Mouse (Mus musculus): Measurements from ENCODE around the gene Kcnma1. TPM values are rescaled to one million over a fixed set of nuclear protein-coding genes. Genes with fewer than 3 reads are reported as not detected.

Kcnma1 gene
- polyA plus RNA-seq, 1 experiment from 2014 or later = 0.31 TPM

DNA sequence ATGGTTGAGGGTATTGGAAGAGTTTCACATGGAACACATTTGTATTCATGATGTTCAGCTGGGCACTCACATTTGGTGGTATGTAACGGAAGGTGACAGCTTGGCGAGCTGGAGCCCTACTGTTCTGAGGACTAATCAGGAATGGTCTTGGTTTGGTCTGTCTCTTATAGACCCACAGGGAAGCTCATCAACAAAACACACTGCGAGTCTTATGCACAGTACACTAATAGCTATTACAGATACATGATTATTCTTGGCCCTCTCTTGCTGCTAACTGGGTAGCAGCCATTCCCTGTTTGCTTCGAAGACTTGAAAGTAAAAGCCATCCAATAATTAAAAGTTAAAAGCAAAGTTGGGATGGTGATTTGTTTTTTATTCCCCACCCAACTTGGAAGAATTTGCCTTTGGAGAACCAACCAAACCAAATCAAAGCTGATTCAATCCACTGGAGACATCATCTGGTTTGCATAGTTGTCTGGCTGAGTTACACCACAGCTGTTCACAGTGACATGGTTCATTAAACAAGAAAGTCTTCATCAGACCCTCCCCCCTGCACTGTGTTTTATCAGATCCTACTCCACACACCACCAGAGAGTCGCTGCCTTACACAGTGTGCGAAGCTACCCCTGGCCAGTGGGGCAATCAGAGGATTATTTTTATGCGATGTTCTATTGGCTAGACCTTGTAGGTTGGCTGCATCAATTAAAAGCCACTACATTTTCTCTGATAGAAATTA, 299.7 kb downstream of the Kcnma1 start:
- H3K27ac ChIP-seq (replicated peaks in 1 of 2; ENCODE audit: control insufficient read depth in 1 of 2, insufficient read depth in 1 of 2, low read depth in 2 of 2, low read length in 2 of 2) = no peak overlapping the region
- no peaks in the 10 kb centered on the region for H3K4me1 ChIP-seq (ENCODE audit: control insufficient read depth in 2 of 2, insufficient read depth in 2 of 2, low read length in 2 of 2)
- 85% methylated on average over 7 of the region's 7 CpGs for WGBS
- no peak for ATAC-seq (ENCODE audit: insufficient number of reproducible peaks, insufficient read depth, low FRiP score, low read depth)
- no peak overlapping the region for H3K4me2 ChIP-seq (ENCODE audit: low read length)
- no peaks in the 10 kb centered on the region for H3K9me3 ChIP-seq (ENCODE audit: control insufficient read depth, low read length)
- no peak overlapping the region for H3K4me3 ChIP-seq (ENCODE audit: control insufficient read depth in 1 of 2, insufficient read depth in 1 of 2, low read depth in 1 of 2, low read length in 2 of 2)
- H3K27me3 ChIP-seq (ENCODE audit: control insufficient read depth, insufficient read depth, low read length) = peaks cover 14% of the 10 kb centered on the region
- no peak overlapping the region for H3K9ac ChIP-seq (ENCODE audit: low read length)
- H3K36me3 ChIP-seq (ENCODE audit: control insufficient read depth, insufficient read depth, low read length) = no peaks in the 10 kb centered on the region

GRCm38 (mm10) chr14:23712891-23713290, 301.4 kb downstream of the Kcnma1 start:
- Histone ChIP-seq H3K36me3 (ENCODE audit: control insufficient read depth, insufficient read depth, low read length) (no peaks in the 10 kb centered on the region), H3K9ac (ENCODE audit: low read length) (no peak overlapping the region), H3K4me1 (ENCODE audit: control insufficient read depth in 2 of 2, insufficient read depth in 2 of 2, low read length in 2 of 2) (no peaks in the 10 kb centered on the region), H3K27ac (replicated peaks in 1 of 2; ENCODE audit: control insufficient read depth in 1 of 2, insufficient read depth in 1 of 2, low read depth in 2 of 2, low read length in 2 of 2) (no peak overlapping the region), H3K9me3 (ENCODE audit: control insufficient read depth, low read length) (no peaks in the 10 kb centered on the region), H3K4me2 (ENCODE audit: low read length) (no peak overlapping the region), H3K27me3 (ENCODE audit: control insufficient read depth, insufficient read depth, low read length) (peaks cover 20% of the 10 kb centered on the region), H3K4me3 (ENCODE audit: control insufficient read depth in 1 of 2, insufficient read depth in 1 of 2, low read depth in 1 of 2, low read length in 2 of 2) (no peak overlapping the region)
- ATAC-seq (ENCODE audit: insufficient number of reproducible peaks, insufficient read depth, low FRiP score, low read depth) = no peak
- WGBS = 77% methylated on average over 5 of the region's 5 CpGs

DNA sequence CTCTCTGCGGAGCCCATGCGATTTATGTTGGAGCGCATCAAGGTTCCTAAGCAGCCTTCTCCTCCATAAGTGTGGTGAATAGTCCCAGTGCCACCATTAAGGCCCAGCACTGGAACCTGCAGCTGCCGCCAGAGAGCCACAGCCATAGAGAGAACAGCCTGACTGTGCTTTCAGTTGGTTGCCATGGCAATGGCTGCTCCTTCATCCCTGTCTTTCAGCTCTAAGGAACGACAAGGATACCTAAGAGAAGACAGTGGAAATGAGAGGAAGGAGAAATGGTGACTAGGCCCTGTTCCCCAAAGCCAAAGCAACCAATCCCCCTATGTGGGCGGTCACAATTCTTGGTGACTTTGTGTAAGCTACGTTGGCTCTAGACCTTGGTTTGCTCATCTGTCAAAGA, 303.3 kb downstream of the Kcnma1 start:
- no peaks in the 10 kb centered on the region for H3K36me3 ChIP-seq (ENCODE audit: control insufficient read depth, insufficient read depth, low read length)
- peaks cover 21% of the 10 kb centered on the region for H3K27me3 ChIP-seq (ENCODE audit: control insufficient read depth, insufficient read depth, low read length)
- H3K4me2 ChIP-seq (ENCODE audit: low read length) = no peak overlapping the region
- H3K9me3 ChIP-seq (ENCODE audit: control insufficient read depth, low read length) = no peaks in the 10 kb centered on the region
- WGBS = 74% methylated on average over 7 of the region's 7 CpGs
- H3K27ac ChIP-seq (replicated peaks in 1 of 2; ENCODE audit: control insufficient read depth in 1 of 2, insufficient read depth in 1 of 2, low read depth in 2 of 2, low read length in 2 of 2) = no peak overlapping the region
- no peak overlapping the region for H3K4me3 ChIP-seq (ENCODE audit: control insufficient read depth in 1 of 2, insufficient read depth in 1 of 2, low read depth in 1 of 2, low read length in 2 of 2)
- no peaks in the 10 kb centered on the region for H3K4me1 ChIP-seq (ENCODE audit: control insufficient read depth in 2 of 2, insufficient read depth in 2 of 2, low read length in 2 of 2)
- no peak for ATAC-seq (ENCODE audit: insufficient number of reproducible peaks, insufficient read depth, low FRiP score, low read depth)
- H3K9ac ChIP-seq (ENCODE audit: low read length) = no peak overlapping the region

- Histone ChIP-seq H3K4me2 (ENCODE audit: low read length) (no peak overlapping the region), H3K4me3 (ENCODE audit: control insufficient read depth in 1 of 2, insufficient read depth in 1 of 2, low read depth in 1 of 2, low read length in 2 of 2) (no peak overlapping the region), H3K4me1 (ENCODE audit: control insufficient read depth in 2 of 2, insufficient read depth in 2 of 2, low read length in 2 of 2) (no peaks in the 10 kb centered on the region), H3K27ac (replicated peaks in 1 of 2; ENCODE audit: control insufficient read depth in 1 of 2, insufficient read depth in 1 of 2, low read depth in 2 of 2, low read length in 2 of 2) (no peak overlapping the region), H3K27me3 (ENCODE audit: control insufficient read depth, insufficient read depth, low read length) (peaks cover 47% of the 10 kb centered on the region), H3K9ac (ENCODE audit: low read length) (no peak overlapping the region), H3K9me3 (ENCODE audit: control insufficient read depth, low read length) (no peaks in the 10 kb centered on the region), H3K36me3 (ENCODE audit: control insufficient read depth, insufficient read depth, low read length) (no peaks in the 10 kb centered on the region)
- ATAC-seq (ENCODE audit: insufficient number of reproducible peaks, insufficient read depth, low FRiP score, low read depth) = no peak
- 58% methylated on average over 10 of the region's 10 CpGs for WGBS
These were observed 307.5 kb downstream of the Kcnma1 start for GRCm38 (mm10) chr14:23706837-23707236.

GRCm38 (mm10) chr14:23705647-23706046, 308.6 kb downstream of the Kcnma1 start:
- H3K27ac ChIP-seq (replicated peaks in 1 of 2; ENCODE audit: control insufficient read depth in 1 of 2, insufficient read depth in 1 of 2, low read depth in 2 of 2, low read length in 2 of 2) = no peak overlapping the region
- ATAC-seq (ENCODE audit: insufficient number of reproducible peaks, insufficient read depth, low FRiP score, low read depth) = no peak
- no peaks in the 10 kb centered on the region for H3K36me3 ChIP-seq (ENCODE audit: control insufficient read depth, insufficient read depth, low read length)
- H3K4me3 ChIP-seq (ENCODE audit: control insufficient read depth in 1 of 2, insufficient read depth in 1 of 2, low read depth in 1 of 2, low read length in 2 of 2) = no peak overlapping the region
- H3K27me3 ChIP-seq (ENCODE audit: control insufficient read depth, insufficient read depth, low read length) = peaks cover 49% of the 10 kb centered on the region
- H3K4me2 ChIP-seq (ENCODE audit: low read length) = no peak overlapping the region
- no peak overlapping the region for H3K9ac ChIP-seq (ENCODE audit: low read length)
- 63% methylated on average over 3 of the region's 3 CpGs for WGBS
- no peaks in the 10 kb centered on the region for H3K4me1 ChIP-seq (ENCODE audit: control insufficient read depth in 2 of 2, insufficient read depth in 2 of 2, low read length in 2 of 2)
- no peaks in the 10 kb centered on the region for H3K9me3 ChIP-seq (ENCODE audit: control insufficient read depth, low read length)

GRCm38 (mm10) chr14:23704303-23704702, 310.0 kb downstream of the Kcnma1 start:
- no peak overlapping the region for H3K4me3 ChIP-seq (ENCODE audit: control insufficient read depth in 1 of 2, insufficient read depth in 1 of 2, low read depth in 1 of 2, low read length in 2 of 2)
- H3K27ac ChIP-seq (replicated peaks in 1 of 2; ENCODE audit: control insufficient read depth in 1 of 2, insufficient read depth in 1 of 2, low read depth in 2 of 2, low read length in 2 of 2) = no peak overlapping the region
- ATAC-seq (ENCODE audit: insufficient number of reproducible peaks, insufficient read depth, low FRiP score, low read depth) = no peak
- peaks cover 52% of the 10 kb centered on the region for H3K27me3 ChIP-seq (ENCODE audit: control insufficient read depth, insufficient read depth, low read length)
- H3K4me1 ChIP-seq (ENCODE audit: control insufficient read depth in 2 of 2, insufficient read depth in 2 of 2, low read length in 2 of 2) = no peaks in the 10 kb centered on the region
- no peak overlapping the region for H3K4me2 ChIP-seq (ENCODE audit: low read length)
- no peak overlapping the region for H3K9ac ChIP-seq (ENCODE audit: low read length)
- H3K9me3 ChIP-seq (ENCODE audit: control insufficient read depth, low read length) = no peaks in the 10 kb centered on the region
- no peaks in the 10 kb centered on the region for H3K36me3 ChIP-seq (ENCODE audit: control insufficient read depth, insufficient read depth, low read length)

GRCm38 (mm10) chr14:23696341-23696740, 317.9 kb downstream of the Kcnma1 start:
- WGBS = 66% methylated on average over 3 of the region's 3 CpGs
- H3K4me1 ChIP-seq (ENCODE audit: control insufficient read depth in 2 of 2, insufficient read depth in 2 of 2, low read length in 2 of 2) = no peaks in the 10 kb centered on the region
- no peaks in the 10 kb centered on the region for H3K36me3 ChIP-seq (ENCODE audit: control insufficient read depth, insufficient read depth, low read length)
- H3K4me2 ChIP-seq (ENCODE audit: low read length) = no peak overlapping the region
- H3K9me3 ChIP-seq (ENCODE audit: control insufficient read depth, low read length) = no peaks in the 10 kb centered on the region
- no peak overlapping the region for H3K27ac ChIP-seq (replicated peaks in 1 of 2; ENCODE audit: control insufficient read depth in 1 of 2, insufficient read depth in 1 of 2, low read depth in 2 of 2, low read length in 2 of 2)
- no peak overlapping the region for H3K4me3 ChIP-seq (ENCODE audit: control insufficient read depth in 1 of 2, insufficient read depth in 1 of 2, low read depth in 1 of 2, low read length in 2 of 2)
- peaks cover 83% of the 10 kb centered on the region for H3K27me3 ChIP-seq (ENCODE audit: control insufficient read depth, insufficient read depth, low read length)
- ATAC-seq (ENCODE audit: insufficient number of reproducible peaks, insufficient read depth, low FRiP score, low read depth) = no peak
- H3K9ac ChIP-seq (ENCODE audit: low read length) = no peak overlapping the region

DNA sequence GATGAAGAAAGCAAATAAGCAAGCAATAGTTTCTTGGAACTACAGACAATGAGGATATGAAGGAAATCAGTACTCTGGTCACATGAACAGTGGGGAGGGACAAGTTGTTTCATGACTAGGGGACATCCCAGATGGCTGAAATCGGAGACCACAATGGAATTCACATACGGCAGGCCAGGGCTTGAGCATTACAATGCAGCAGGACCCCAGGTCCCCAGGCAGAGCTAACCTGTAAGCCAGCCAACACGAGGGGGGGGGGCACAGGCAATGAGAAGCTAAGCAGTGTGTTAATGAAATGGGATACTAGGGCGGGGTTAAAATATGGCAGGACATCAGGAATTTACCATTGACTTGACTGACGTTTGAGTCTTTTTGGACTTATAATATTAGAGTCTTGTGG, 324.6 kb downstream of the Kcnma1 start:
- no peak for ATAC-seq (ENCODE audit: insufficient number of reproducible peaks, insufficient read depth, low FRiP score, low read depth)
- no peak overlapping the region for H3K27ac ChIP-seq (replicated peaks in 1 of 2; ENCODE audit: control insufficient read depth in 1 of 2, insufficient read depth in 1 of 2, low read depth in 2 of 2, low read length in 2 of 2)
- no peak overlapping the region for H3K9ac ChIP-seq (ENCODE audit: low read length)
- H3K9me3 ChIP-seq (ENCODE audit: control insufficient read depth, low read length) = no peaks in the 10 kb centered on the region
- no peak overlapping the region for H3K4me3 ChIP-seq (ENCODE audit: control insufficient read depth in 1 of 2, insufficient read depth in 1 of 2, low read depth in 1 of 2, low read length in 2 of 2)
- no peaks in the 10 kb centered on the region for H3K4me1 ChIP-seq (ENCODE audit: control insufficient read depth in 2 of 2, insufficient read depth in 2 of 2, low read length in 2 of 2)
- no peak overlapping the region for H3K4me2 ChIP-seq (ENCODE audit: low read length)
- no peaks in the 10 kb centered on the region for H3K36me3 ChIP-seq (ENCODE audit: control insufficient read depth, insufficient read depth, low read length)
- WGBS = 61% methylated on average over 5 of the region's 5 CpGs
- peaks cover 95% of the 10 kb centered on the region for H3K27me3 ChIP-seq (ENCODE audit: control insufficient read depth, insufficient read depth, low read length)
